15 mouse cellular contexts compared by ENCODE assay signal in the genomic region with DNA sequence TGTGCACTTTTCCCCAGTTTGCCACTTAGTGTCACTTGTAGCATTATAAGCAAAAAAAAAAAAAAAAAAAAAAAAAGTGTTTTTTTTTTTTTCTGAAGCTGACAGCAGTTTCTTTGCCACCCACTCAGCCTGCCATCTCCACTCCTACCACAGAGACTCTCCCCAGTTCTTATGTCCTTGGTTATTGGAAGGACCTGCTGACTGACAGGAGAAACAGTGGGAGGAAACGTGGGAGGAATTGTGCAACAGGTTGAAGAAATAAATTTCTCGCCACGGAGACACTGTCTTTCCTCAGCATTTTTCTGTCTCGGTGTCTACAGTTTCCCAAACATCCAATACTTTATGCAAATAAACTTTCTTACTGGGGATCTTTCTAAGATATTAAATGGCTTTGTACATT.
DNase-seq lines count a peak whose midpoint lies in the region.
"Had no signal": no experiment of that assay in that cellular context is flagged by ENCODE, and none has a peak within 500 bp of the region (broad histone marks: within the 10 kb centered on the region; RNA-seq: fewer than 3 reads in every experiment).

No protein-coding gene starts in this region.

- peak; percentile 1 to 2 for DNase-seq in kidney, postnatal 4 days
- no peak for DNase-seq in kidney, adult 18-20 months
- DNase-seq in right cerebral cortex, adult 2 months (ENCODE audit: low spot score in 2 of 2), result peak; percentile 21 to 60
- no peak for DNase-seq in right cerebral cortex, postnatal 25 days
- peak; percentile 5 to 52 for DNase-seq in frontal cortex, postnatal 36 days (ENCODE audit: low spot score in 2 of 2)
- peak; percentile 4 to 6 for DNase-seq in left cerebral cortex, postnatal 36 days (ENCODE audit: low spot score in 2 of 2)
- no peak for DNase-seq in urinary bladder, postnatal 25 days (ENCODE audit: low spot score)
- DNase-seq in neural tube, embryonic 10.5 days (ENCODE audit: extremely low spot score, low spot score), result no peak
- DNase-seq: adrenal gland, postnatal 14 days; cerebellum, adult 2 months; cerebellum, postnatal 10 days; embryo, embryonic 11 days; gastrocnemius, postnatal 36 days; heart, adult 11 months; heart, postnatal 36 days had no signal

- intact Hi-C loops in left cerebral cortex, postnatal 36 days (cut with DNase I), result no loop called here

Comparison
In these comparisons a context has a peak if more than half of its experiments do, and no peak if none do; other contexts are left out.
1. DNase-seq: peak in kidney, postnatal 4 days (2 of 2), right cerebral cortex, adult 2 months (2 of 2), frontal cortex, postnatal 36 days (2 of 2) and left cerebral cortex, postnatal 36 days (2 of 2); none in kidney, adult 18-20 months (single experiment), right cerebral cortex, postnatal 25 days (single experiment), urinary bladder, postnatal 25 days (single experiment) and neural tube, embryonic 10.5 days (single experiment).